Mouse (Mus musculus) lung, embryonic 16.5 days (tissue): ENCODE results near the gene Synm. TPM values are rescaled to one million over a fixed set of nuclear protein-coding genes. Genes with fewer than 3 reads are reported as not detected.

Source experiments
- ATAC-seq: fragments of 200-750 bp; cut with Nextera tagmentation; 2 replicates; pipeline ENCODE4 v1.8.0; 2017; ENCODE audit warnings: low read depth, mild to moderate bottlenecking, moderate library complexity
- H3K27ac ChIP-seq: fragments of 300-500 bp; sonication (generic); 2 replicates; pipeline ENCODE4 v1.5.1; 2014; ENCODE audit warnings: mild to moderate bottlenecking, control low read depth, low read length
- H3K27me3 ChIP-seq: fragments of 300-500 bp; sonication (generic); 2 replicates; pipeline ENCODE4 v1.6.1; 2014; ENCODE audit warnings: low read depth, low read length, mixed read lengths; ENCODE audit not compliant: control insufficient read depth, insufficient read depth
- H3K36me3 ChIP-seq: fragments of 300-500 bp; sonication (generic); 2 replicates; pipeline ENCODE4 v1.6.1; 2014; ENCODE audit warnings: low read length; ENCODE audit not compliant: control insufficient read depth, insufficient read depth
- H3K4me1 ChIP-seq: fragments of 300-500 bp; sonication (generic); replicated peaks from 2 replicates; pipeline ENCODE4 v1.6.1; 2014; ENCODE audit warnings: low read length, mixed read lengths; ENCODE audit not compliant: control insufficient read depth, insufficient read depth
- H3K4me2 ChIP-seq: fragments of 300-500 bp; sonication (generic); 2 replicates; pipeline ENCODE4 v1.6.1; 2014; ENCODE audit warnings: low read depth, low read length, control low read depth
- H3K4me3 ChIP-seq: fragments of 300-500 bp; sonication (generic); 2 replicates; pipeline ENCODE4 v1.5.1; 2014; ENCODE audit warnings: mild to moderate bottlenecking, low read length, control low read depth
- H3K9ac ChIP-seq: fragments of 300-500 bp; sonication (generic); 2 replicates; pipeline ENCODE4 v1.6.1; 2014; ENCODE audit warnings: low read length, control low read depth
- H3K9me3 ChIP-seq: fragments of 300-500 bp; sonication (generic); 2 replicates; pipeline ENCODE4 v1.6.1; 2016; ENCODE audit warnings: low read length; ENCODE audit not compliant: control insufficient read depth
- WGBS: fragments of 180-500 bp; shearing (Covaris S2); extraction: QIAGEN DNeasy Blood & Tissue Kit; methylation state at CpG from one replicate; pipeline ENCODE4 v1.1.7; 2014; 5-methylcytosine and 5-hydroxymethylcytosine counted together
- polyA plus RNA-seq: library from polyadenylated mRNA; unstranded; fragments of >200 nt; fragmentation: Nextera tagmentation; extraction: Ambion mirVana; gene quantifications from 2 replicates; pipeline ENCODE4 v1.2.1, GENCODE M21; 2015

Gene Synm
- 12.9 and 13.8 TPM in 2 replicates for polyA plus RNA-seq

GRCm38 (mm10) chr7:67759629-67759995, at the start of gene Synm:
Synm (minus strand) TSS chr7:67759742.
- no peaks in the 10 kb centered on the region for H3K9me3 ChIP-seq
- no peaks in the 10 kb centered on the region for H3K36me3 ChIP-seq
- ATAC-seq, result peak; percentile 92
- H3K4me1 ChIP-seq, result peaks cover 8% of the 10 kb centered on the region; the same call in 1 of the 2 replicates
- H3K27ac ChIP-seq, result peak within 1 kb of the TSS; percentile 83
- peak within 1 kb of the TSS; percentile 100 for H3K4me2 ChIP-seq
- H3K27me3 ChIP-seq, result peaks cover 4% of the 10 kb centered on the region; the same call in 1 of the 2 replicates
- peak within 1 kb of the TSS; percentile 71 for H3K9ac ChIP-seq
- under 1% methylated on average over 37 of the region's 37 CpGs for WGBS
- peak within 1 kb of the TSS; percentile 59 for H3K4me3 ChIP-seq

DNA sequence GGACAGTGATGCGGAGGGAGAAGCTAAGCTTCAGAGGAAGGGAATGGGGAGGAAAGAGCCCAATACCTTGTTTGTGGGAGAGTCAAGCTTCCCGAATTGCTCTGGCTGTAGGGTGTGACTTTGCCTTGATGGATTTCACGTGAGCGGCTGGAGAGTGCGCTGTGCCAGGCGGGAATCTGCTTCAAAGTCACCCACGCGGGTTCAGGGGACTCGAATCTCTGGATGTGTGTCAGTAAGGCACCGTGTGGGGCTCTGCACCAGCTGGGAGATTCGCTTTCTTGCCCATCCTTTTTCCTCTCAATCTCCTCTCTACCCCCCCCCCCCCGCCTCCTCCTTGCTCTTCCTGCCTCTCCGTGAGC, 44.3 kb upstream of the Synm start:
- no peaks in the 10 kb centered on the region for H3K36me3 ChIP-seq
- no peaks in the 10 kb centered on the region for H3K9me3 ChIP-seq
- H3K4me1 ChIP-seq, result peaks cover 7% of the 10 kb centered on the region; the same call in 1 of the 2 replicates
- peak overlapping the region; percentile 45 for H3K4me3 ChIP-seq
- peak overlapping the region; percentile 75 for H3K4me2 ChIP-seq
- peak; percentile 48 for ATAC-seq
- 11% methylated on average over 12 of the region's 13 CpGs for WGBS
- no peak overlapping the region for H3K27ac ChIP-seq
- H3K27me3 ChIP-seq, result no peaks in the 10 kb centered on the region
- peak overlapping the region; percentile 64 for H3K9ac ChIP-seq

DNA sequence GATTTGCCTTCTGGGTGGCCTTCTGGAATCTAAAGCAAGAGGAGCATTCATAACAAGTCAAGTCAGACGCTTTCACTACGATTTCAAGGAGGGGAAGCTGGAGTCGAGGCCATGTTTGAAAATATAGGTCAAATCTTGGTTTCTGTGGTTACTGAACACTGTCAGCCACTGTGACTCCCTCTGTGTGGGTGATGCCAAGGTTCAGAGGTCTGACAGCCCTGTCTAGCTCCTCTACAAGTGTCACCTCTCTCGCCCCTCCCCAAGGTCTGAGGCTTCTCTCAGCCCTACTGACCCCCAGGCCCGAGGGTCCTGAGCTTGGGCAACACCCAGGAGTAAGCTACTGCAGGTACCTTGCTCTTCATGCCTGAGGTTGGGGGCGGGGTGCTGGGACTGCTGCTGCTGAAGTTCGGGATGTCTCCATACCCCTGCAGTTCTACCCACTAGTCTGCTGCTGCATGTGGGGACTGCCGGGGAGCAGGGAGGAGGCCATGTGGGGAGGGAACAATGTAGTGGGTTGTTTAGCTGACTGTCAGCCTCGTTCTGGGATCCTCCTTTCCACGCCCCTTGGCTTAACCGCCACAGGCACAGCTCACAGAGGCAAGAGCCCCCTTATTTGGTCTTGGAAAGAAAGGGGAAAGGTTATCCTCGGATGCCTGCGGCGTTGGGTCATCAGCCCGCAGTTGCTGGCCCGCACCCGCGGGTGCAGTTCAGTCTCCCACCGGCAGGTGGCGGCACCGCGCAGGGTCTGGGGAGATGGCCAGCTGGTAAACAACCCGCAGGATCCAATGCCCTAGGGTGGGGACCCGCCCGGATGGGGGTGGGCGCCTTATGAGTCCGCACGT, 43.7 kb upstream of the Synm start:
- no peaks in the 10 kb centered on the region for H3K36me3 ChIP-seq
- H3K9ac ChIP-seq, result peak overlapping the region; percentile 64
- peak overlapping the region; percentile 75 for H3K4me2 ChIP-seq
- peak overlapping the region; percentile 45 for H3K4me3 ChIP-seq
- H3K27me3 ChIP-seq, result no peaks in the 10 kb centered on the region
- no peak overlapping the region for H3K27ac ChIP-seq
- no peaks in the 10 kb centered on the region for H3K9me3 ChIP-seq
- WGBS, result 13% methylated on average over 28 of the region's 28 CpGs
- peaks cover 7% of the 10 kb centered on the region; the same call in 1 of the 2 replicates for H3K4me1 ChIP-seq
- ATAC-seq, result peak; percentile 85

- Histone ChIP-seq H3K4me3 (no peak overlapping the region), H3K36me3 (no peaks in the 10 kb centered on the region), H3K4me1 (peaks cover 7% of the 10 kb centered on the region; the same call in 1 of the 2 replicates), H3K4me2 (no peak overlapping the region), H3K27me3 (no peaks in the 10 kb centered on the region), H3K9ac (no peak overlapping the region), H3K27ac (no peak overlapping the region), H3K9me3 (no peaks in the 10 kb centered on the region)
- WGBS, result 62% methylated on average over 4 of the region's 4 CpGs
- no peak for ATAC-seq
These were observed 41.5 kb upstream of the Synm start for GRCm38 (mm10) chr7:67801022-67801421.

DNA sequence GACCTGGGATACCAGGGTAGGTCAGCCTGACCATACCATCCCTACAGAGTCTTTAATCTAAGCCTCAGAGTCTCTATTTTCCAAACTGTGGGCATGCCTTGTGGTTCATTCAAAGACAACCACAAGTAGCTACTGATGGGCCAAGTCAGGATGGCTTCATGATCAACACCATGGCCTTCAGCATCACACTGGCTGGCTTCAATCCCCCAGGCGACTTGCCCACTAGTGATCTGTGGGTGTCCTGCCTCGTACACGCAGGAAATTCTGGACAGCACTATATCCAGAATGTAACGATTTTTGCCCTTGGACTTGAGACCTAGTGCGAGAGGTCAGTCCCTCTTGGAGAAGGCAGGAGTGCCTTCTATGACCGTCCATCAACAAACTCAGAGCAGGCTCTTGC, 41.0 kb upstream of the Synm start:
- H3K4me3 ChIP-seq, result no peak overlapping the region
- no peaks in the 10 kb centered on the region for H3K36me3 ChIP-seq
- H3K9ac ChIP-seq, result no peak overlapping the region
- H3K9me3 ChIP-seq, result no peaks in the 10 kb centered on the region
- no peak for ATAC-seq
- no peak overlapping the region for H3K27ac ChIP-seq
- WGBS, result 80% methylated on average over 6 of the region's 6 CpGs
- H3K27me3 ChIP-seq, result no peaks in the 10 kb centered on the region
- H3K4me2 ChIP-seq, result no peak overlapping the region
- peaks cover 7% of the 10 kb centered on the region; the same call in 1 of the 2 replicates for H3K4me1 ChIP-seq

DNA sequence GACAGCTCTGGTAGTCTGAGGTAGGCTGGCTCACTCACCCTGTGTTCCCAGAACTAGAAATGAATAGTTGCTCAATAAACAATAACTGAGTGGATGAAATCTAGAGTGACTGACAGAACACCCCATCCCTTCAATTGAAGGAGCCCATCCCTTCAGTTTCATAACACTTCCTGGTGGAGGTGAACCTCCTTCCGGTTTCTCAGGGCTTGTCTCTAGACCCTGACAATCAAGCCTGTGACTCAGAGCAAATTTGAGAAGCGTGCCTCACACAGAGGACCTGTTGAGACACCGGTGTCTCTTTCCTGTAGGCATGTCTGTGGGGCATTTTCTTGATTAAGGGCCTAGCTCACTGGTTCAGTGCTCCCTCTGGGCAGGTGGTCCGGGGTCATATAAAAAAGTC, 38.9 kb upstream of the Synm start:
- ATAC-seq, result no peak
- H3K4me3 ChIP-seq, result no peak overlapping the region
- WGBS, result 87% methylated on average over 4 of the region's 4 CpGs
- H3K27ac ChIP-seq, result no peak overlapping the region
- no peak overlapping the region for H3K9ac ChIP-seq
- peaks cover 4% of the 10 kb centered on the region; the same call in 1 of the 2 replicates for H3K4me1 ChIP-seq
- H3K9me3 ChIP-seq, result no peaks in the 10 kb centered on the region; the same call in 1 of the 2 replicates
- no peaks in the 10 kb centered on the region for H3K27me3 ChIP-seq
- H3K4me2 ChIP-seq, result no peak overlapping the region
- no peaks in the 10 kb centered on the region for H3K36me3 ChIP-seq

DNA sequence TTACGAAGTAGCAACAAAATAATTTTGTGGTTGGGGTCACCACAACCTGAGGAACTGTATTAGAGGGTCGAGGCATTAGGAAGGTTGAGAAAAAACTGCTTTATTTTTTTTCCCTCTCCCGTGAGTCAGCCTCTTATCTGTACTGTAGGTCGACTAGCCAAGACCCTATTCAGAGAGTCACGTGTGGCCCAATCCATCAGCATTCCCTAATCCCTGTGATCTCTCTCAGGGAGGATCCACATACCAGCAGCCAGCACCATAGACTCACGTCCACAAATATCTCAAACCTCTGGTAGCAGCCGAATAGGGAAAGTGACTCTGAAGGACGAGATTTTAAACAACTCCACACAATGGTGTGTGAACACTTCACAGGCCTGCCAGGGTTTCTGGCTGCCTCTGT, 37.5 kb upstream of the Synm start:
- no peak overlapping the region for H3K9ac ChIP-seq
- no peaks in the 10 kb centered on the region for H3K27me3 ChIP-seq
- peaks cover 6% of the 10 kb centered on the region; the same call in 1 of the 2 replicates for H3K4me1 ChIP-seq
- no peak overlapping the region for H3K4me2 ChIP-seq
- H3K9me3 ChIP-seq, result no peaks in the 10 kb centered on the region; the same call in 1 of the 2 replicates
- H3K4me3 ChIP-seq, result no peak overlapping the region
- H3K36me3 ChIP-seq, result no peaks in the 10 kb centered on the region
- no peak overlapping the region for H3K27ac ChIP-seq
- no peak; the same call in 1 of the 2 replicates for ATAC-seq
- 15% methylated on average over 8 of the region's 8 CpGs for WGBS

- Histone ChIP-seq H3K9me3 (no peaks in the 10 kb centered on the region; the same call in 1 of the 2 replicates), H3K4me3 (no peak overlapping the region), H3K9ac (no peak overlapping the region), H3K27me3 (no peaks in the 10 kb centered on the region), H3K4me2 (no peak overlapping the region), H3K4me1 (peaks cover 9% of the 10 kb centered on the region; the same call in 1 of the 2 replicates), H3K36me3 (no peaks in the 10 kb centered on the region), H3K27ac (peak overlapping the region; percentile 65)
- peak; percentile 79 for ATAC-seq
- WGBS, result 38% methylated on average over 7 of the region's 7 CpGs
These were observed 33.9 kb upstream of the Synm start for GRCm38 (mm10) chr7:67793449-67793848.

GRCm38 (mm10) chr7:67791256-67791655, 31.7 kb upstream of the Synm start:
- no peak overlapping the region for H3K4me2 ChIP-seq
- H3K4me3 ChIP-seq, result no peak overlapping the region
- no peaks in the 10 kb centered on the region for H3K27me3 ChIP-seq
- no peak overlapping the region for H3K9ac ChIP-seq
- H3K4me1 ChIP-seq, result peaks cover 9% of the 10 kb centered on the region; the same call in 1 of the 2 replicates
- ATAC-seq, result no peak
- no peaks in the 10 kb centered on the region; the same call in 1 of the 2 replicates for H3K9me3 ChIP-seq
- H3K27ac ChIP-seq, result no peak overlapping the region
- WGBS, result 51% methylated on average over 7 of the region's 7 CpGs
- no peaks in the 10 kb centered on the region for H3K36me3 ChIP-seq
